7 mouse cellular contexts compared by ENCODE assay signal in genomic region chr2:45184704-45185620, GRCm38 (mm10).
DNase-seq lines count a peak whose midpoint lies in the region; ATAC-seq lines count a peak whose summit lies in the region.

No protein-coding gene starts in this region.

- no peaks in the 10 kb centered on the region for H3K9me3 ChIP-seq in embryonic facial prominence, embryonic 13.5 days
- H3K9me3 ChIP-seq in hindbrain, embryonic 13.5 days: no peaks in the 10 kb centered on the region
- H3K9me3 ChIP-seq in liver, embryonic 12.5 days (replicated peaks): no peaks in the 10 kb centered on the region

- H3K27me3 ChIP-seq in embryonic facial prominence, embryonic 13.5 days: no peaks in the 10 kb centered on the region
- H3K27me3 ChIP-seq in hindbrain, embryonic 13.5 days: no peaks in the 10 kb centered on the region
- H3K27me3 ChIP-seq in liver, embryonic 12.5 days (replicated peaks): no peaks in the 10 kb centered on the region

- peak overlapping the region; percentile 25 for H3K4me3 ChIP-seq in embryonic facial prominence, embryonic 13.5 days
- H3K4me3 ChIP-seq in hindbrain, embryonic 13.5 days: peak overlapping the region; percentile 11; the same call in 1 of the 2 replicates
- H3K4me3 ChIP-seq in liver, embryonic 12.5 days: peak overlapping the region; percentile 30

- no peak for ATAC-seq in embryonic facial prominence, embryonic 13.5 days (ENCODE audit: insufficient number of reproducible peaks, insufficient read depth, low FRiP score, low TSS enrichment, low read depth)
- ATAC-seq in hindbrain, embryonic 13.5 days (ENCODE audit: low FRiP score): no peak
- ATAC-seq in liver, embryonic 12.5 days: peak; percentile 74
- ATAC-seq in monocyte, adult 5-6 weeks (replicated peaks; ENCODE audit: insufficient number of reproducible peaks, low FRiP score, low TSS enrichment, poor library complexity, severe bottlenecking): 0 out of 2 replicates have a peak, but pooled peaks have one; percentile 35

- H3K36me3 ChIP-seq in embryonic facial prominence, embryonic 13.5 days: no peaks in the 10 kb centered on the region
- H3K36me3 ChIP-seq in hindbrain, embryonic 13.5 days: no peaks in the 10 kb centered on the region
- no peaks in the 10 kb centered on the region for H3K36me3 ChIP-seq in liver, embryonic 12.5 days

- peak; percentile 35 for DNase-seq in brain, adult 2 months (ENCODE audit: low read depth, low spot score)
- DNase-seq in urinary bladder, postnatal 14 days (ENCODE audit: low spot score): no peak
- DNase-seq in ovary, postnatal 14 days (ENCODE audit: low spot score): no peak

- H3K9ac ChIP-seq in embryonic facial prominence, embryonic 13.5 days: no peak overlapping the region
- H3K9ac ChIP-seq in hindbrain, embryonic 13.5 days: no peak overlapping the region
- peak overlapping the region; percentile 43; the same call in 1 of the 2 replicates for H3K9ac ChIP-seq in liver, embryonic 12.5 days

- H3K4me1 ChIP-seq in embryonic facial prominence, embryonic 13.5 days: peaks cover 12% of the 10 kb centered on the region
- peaks cover 14% of the 10 kb centered on the region; the same call in 1 of the 2 replicates for H3K4me1 ChIP-seq in hindbrain, embryonic 13.5 days (replicated peaks)
- peaks cover 31% of the 10 kb centered on the region for H3K4me1 ChIP-seq in liver, embryonic 12.5 days

- WGBS in embryonic facial prominence, embryonic 13.5 days: 12% methylated on average over 18 of the region's 18 CpGs
- 6% methylated on average over 18 of the region's 18 CpGs for WGBS in hindbrain, embryonic 13.5 days
- 7% methylated on average over 18 of the region's 18 CpGs for WGBS in liver, embryonic 12.5 days (ENCODE audit: insufficient replicate concordance)

- H3K4me2 ChIP-seq in embryonic facial prominence, embryonic 13.5 days: peak overlapping the region; percentile 54
- peak overlapping the region; percentile 39 for H3K4me2 ChIP-seq in hindbrain, embryonic 13.5 days
- peak overlapping the region; percentile 63 for H3K4me2 ChIP-seq in liver, embryonic 12.5 days

- no peak overlapping the region for H3K27ac ChIP-seq in embryonic facial prominence, embryonic 13.5 days
- peak overlapping the region; percentile 56; the same call in 1 of the 2 replicates for H3K27ac ChIP-seq in hindbrain, embryonic 13.5 days
- peak overlapping the region; percentile 64 for H3K27ac ChIP-seq in liver, embryonic 12.5 days

Comparison
In these comparisons a context has a peak if more than half of its experiments do, and no peak if none do; other contexts are left out.
1. ATAC-seq: peak in liver, embryonic 12.5 days (single experiment) and monocyte, adult 5-6 weeks (single experiment); none in embryonic facial prominence, embryonic 13.5 days (single experiment) and hindbrain, embryonic 13.5 days (single experiment).
2. Peak in every context shown above with its lines, with median percentiles within 50 percentile points of each other: H3K4me2 ChIP-seq and H3K4me3 ChIP-seq.